Mouse (Mus musculus) liver, adult 10 weeks (tissue): Measurements from ENCODE around the gene Lcmt2. TPM values are rescaled to one million over a fixed set of nuclear protein-coding genes. Genes with fewer than 3 reads are reported as not detected.

Source experiments
- polyA plus RNA-seq: library from polyadenylated mRNA; stranded (reverse); fragments of 350-450 nt; fragmentation: Illumina TruSeq; extraction: RNeasy Lipid Tissue Mini Kit (QIAGEN cat#74804); gene quantifications from one replicate; pipeline ENCODE4 v1.2.3, GENCODE M21; 2014; ENCODE audit warnings: low read depth, low replicate concordance

Lcmt2 gene
- polyA plus RNA-seq, result 2.9 TPM

GRCm38 (mm10) chr2:121140018-121140882, at the start of gene Lcmt2, which contains the start of gene Adal:
Lcmt2 (minus strand) TSS chr2:121140653.
Adal (plus strand) TSS chr2:121140428.

GRCm38 (mm10) chr2:121170980-121171742, 30.7 kb upstream of the Lcmt2 start, which contains the start of gene Zscan29:
Zscan29 (minus strand) TSS chr2:121171125.

GRCm38 (mm10) chr2:121170481-121170971, 30.1 kb upstream of the Lcmt2 start, which contains the start of gene Tubgcp4:
Tubgcp4 (plus strand) TSS chr2:121170654.

GRCm38 (mm10) chr2:121109695-121110094, 30.8 kb downstream of the Lcmt2 start, which contains the start of gene Tgm7:
Tgm7 (minus strand) TSS chr2:121109795.

GRCm38 (mm10) chr2:121085480-121086185, 54.8 kb downstream of the Lcmt2 start, which contains the start of gene Tgm5:
Tgm5 (minus strand) TSS chr2:121085841.

Other genes with a start within 250 kb of the Lcmt2 start
- gene Ubr1, start 169.9 kb downstream of the Lcmt2 start, polyA plus RNA-seq, result 14.3 TPM
- gene Tmem62, start 163.6 kb downstream of the Lcmt2 start, polyA plus RNA-seq, result 41.0 TPM
- 20.9 TPM for gene Ccndbp1, start 132.2 kb downstream of the Lcmt2 start, polyA plus RNA-seq
- not detected for gene Epb42, start 103.6 kb downstream of the Lcmt2 start, polyA plus RNA-seq
- not detected for gene Tgm5, start 54.8 kb downstream of the Lcmt2 start, polyA plus RNA-seq
- gene Tgm7, start 30.9 kb downstream of the Lcmt2 start, polyA plus RNA-seq, result not detected
- 22.0 TPM for gene Adal, start 225 bp downstream of the Lcmt2 start, polyA plus RNA-seq
- 28.5 TPM for gene Tubgcp4, start 30.0 kb upstream of the Lcmt2 start, polyA plus RNA-seq
- 9.5 TPM for gene Zscan29, start 30.5 kb upstream of the Lcmt2 start, polyA plus RNA-seq
- 2.2 TPM for gene Trp53bp1, start 130.8 kb upstream of the Lcmt2 start, polyA plus RNA-seq
- gene Map1a, start 148.9 kb upstream of the Lcmt2 start, polyA plus RNA-seq, result not detected
- 1.6 TPM for gene Ppip5k1, start 214.7 kb upstream of the Lcmt2 start, polyA plus RNA-seq
- not detected for gene Ckmt1, start 217.1 kb upstream of the Lcmt2 start, polyA plus RNA-seq
- not detected for gene Strc, start 246.5 kb upstream of the Lcmt2 start, polyA plus RNA-seq